Mouse (Mus musculus): ENCODE data around the gene Ywhae. TPM values are rescaled to one million over a fixed set of nuclear protein-coding genes. Genes with fewer than 3 reads are reported as not detected.

The Ywhae gene
- polyA plus RNA-seq, 1 experiment: 612 TPM

- Histone ChIP-seq H3K36me3 (ENCODE audit: control insufficient read depth, insufficient read depth) (peaks cover 78% of the 10 kb centered on the region), H3K79me2 (ENCODE audit: control insufficient read depth, insufficient read depth) (peaks cover 92% of the 10 kb centered on the region), H3ac (ENCODE audit: control insufficient read depth, insufficient read length) (no peak overlapping the region), H3K27me3 (ENCODE audit: control insufficient read depth, insufficient read depth, insufficient read length) (no peaks in the 10 kb centered on the region), H3K4me3 (no peak overlapping the region), H3K4me2 (ENCODE audit: low read depth) (no peak overlapping the region)
- TF ChIP-seq SRF (IDR thresholded peaks at IDR 0.05; ENCODE audit: control insufficient read depth, insufficient read length, low read depth) (no peak), USF1 (IDR thresholded peaks at IDR 0.05; ENCODE audit: low read depth) (no peak), MAX (IDR thresholded peaks at IDR 0.05; ENCODE audit: low read depth) (no peak), MYOD1 (IDR thresholded peaks at IDR 0.05; ENCODE audit: control insufficient read depth in 1 of 3, insufficient read length in 2 of 3, low read depth in 2 of 3) (no peak), TCF12 (IDR thresholded peaks at IDR 0.05; ENCODE audit: insufficient read depth, poor library complexity, severe bottlenecking) (no peak), MYOG (IDR thresholded peaks at IDR 0.05; ENCODE audit: control insufficient read depth in 1 of 3, insufficient read depth in 1 of 3, insufficient read length in 2 of 3, low read depth in 2 of 3) (no peak), E2F4 (IDR thresholded peaks at IDR 0.05; ENCODE audit: insufficient read depth) (no peak)
Measured at GRCm38 (mm10) chr11:75760785-75761184, 28.1 kb downstream of the Ywhae start.

GRCm38 (mm10) chr11:75762708-75763107 is 30.0 kb downstream of the Ywhae start:
- H3K79me2 ChIP-seq (ENCODE audit: control insufficient read depth, insufficient read depth): peaks cover 73% of the 10 kb centered on the region
- no peak overlapping the region for H3K4me3 ChIP-seq
- no peaks in the 10 kb centered on the region for H3K27me3 ChIP-seq (ENCODE audit: control insufficient read depth, insufficient read depth, insufficient read length)
- no peak overlapping the region for H3K4me2 ChIP-seq (ENCODE audit: low read depth)
- TF ChIP-seq REST (IDR thresholded peaks at IDR 0.05; ENCODE audit: insufficient read depth, insufficient read length) (no peak), USF1 (IDR thresholded peaks at IDR 0.05; ENCODE audit: low read depth) (no peak), POLR2AphosphoS2 (IDR thresholded peaks at IDR 0.05; ENCODE audit: insufficient read length, low read depth) (peak; percentile 53)
- H3ac ChIP-seq (ENCODE audit: control insufficient read depth, insufficient read length): no peak overlapping the region
- H3K36me3 ChIP-seq (ENCODE audit: control insufficient read depth, insufficient read depth): peaks cover 74% of the 10 kb centered on the region

GRCm38 (mm10) chr11:75764521-75765023 is 31.9 kb downstream of the Ywhae start:
- no peak overlapping the region for H3K4me2 ChIP-seq (ENCODE audit: low read depth)
- H3K4me3 ChIP-seq: no peak overlapping the region
- H3K79me2 ChIP-seq (ENCODE audit: control insufficient read depth, insufficient read depth): peaks cover 54% of the 10 kb centered on the region
- no peaks in the 10 kb centered on the region for H3K27me3 ChIP-seq (ENCODE audit: control insufficient read depth, insufficient read depth, insufficient read length)
- H3K36me3 ChIP-seq (ENCODE audit: control insufficient read depth, insufficient read depth): peaks cover 60% of the 10 kb centered on the region
- no peak overlapping the region for H3ac ChIP-seq (ENCODE audit: control insufficient read depth, insufficient read length)
- TF ChIP-seq POLR2A (IDR thresholded peaks at IDR 0.05; ENCODE audit: insufficient read length, low read depth) (no peak), USF1 (IDR thresholded peaks at IDR 0.05; ENCODE audit: low read depth) (no peak), REST (IDR thresholded peaks at IDR 0.05; ENCODE audit: insufficient read depth, insufficient read length) (no peak), CEBPB (IDR thresholded peaks at IDR 0.05; ENCODE audit: insufficient read depth, poor library complexity, severe bottlenecking) (no peak), MAX (IDR thresholded peaks at IDR 0.05; ENCODE audit: low read depth) (no peak), TCF12 (IDR thresholded peaks at IDR 0.05; ENCODE audit: insufficient read depth, poor library complexity, severe bottlenecking) (no peak), MYOD1 (IDR thresholded peaks at IDR 0.05; ENCODE audit: control insufficient read depth in 1 of 3, insufficient read length in 2 of 3, low read depth in 2 of 3) (no peak), E2F4 (IDR thresholded peaks at IDR 0.05; ENCODE audit: insufficient read depth) (no peak), MYOG (IDR thresholded peaks at IDR 0.05; ENCODE audit: control insufficient read depth in 1 of 3, insufficient read depth in 1 of 3, insufficient read length in 2 of 3, low read depth in 2 of 3) (no peak), TCF3 (IDR thresholded peaks at IDR 0.05; ENCODE audit: insufficient read length, low read depth) (no peak), POLR2AphosphoS2 (IDR thresholded peaks at IDR 0.05; ENCODE audit: insufficient read length, low read depth) (no peak), SRF (IDR thresholded peaks at IDR 0.05; ENCODE audit: control insufficient read depth, insufficient read length, low read depth) (no peak)

- H3ac ChIP-seq (ENCODE audit: control insufficient read depth, insufficient read length): no peak overlapping the region
- TF ChIP-seq POLR2AphosphoS2 (IDR thresholded peaks at IDR 0.05; ENCODE audit: insufficient read length, low read depth) (peak; percentile 19), USF1 (IDR thresholded peaks at IDR 0.05; ENCODE audit: low read depth) (no peak)
- H3K79me2 ChIP-seq (ENCODE audit: control insufficient read depth, insufficient read depth): peaks cover 49% of the 10 kb centered on the region
- no peak overlapping the region for H3K4me2 ChIP-seq (ENCODE audit: low read depth)
- no peak overlapping the region for H3K4me3 ChIP-seq
- H3K36me3 ChIP-seq (ENCODE audit: control insufficient read depth, insufficient read depth): peaks cover 54% of the 10 kb centered on the region
- H3K27me3 ChIP-seq (ENCODE audit: control insufficient read depth, insufficient read depth, insufficient read length): no peaks in the 10 kb centered on the region
Measured at GRCm38 (mm10) chr11:75765161-75765560, 32.5 kb downstream of the Ywhae start.

GRCm38 (mm10) chr11:75767014-75767413 is 34.3 kb downstream of the Ywhae start:
- H3ac ChIP-seq (ENCODE audit: control insufficient read depth, insufficient read length): no peak overlapping the region
- no peak for TF ChIP-seq TCF12 (IDR thresholded peaks at IDR 0.05; ENCODE audit: insufficient read depth, poor library complexity, severe bottlenecking)
- TF ChIP-seq MYOD1 (IDR thresholded peaks at IDR 0.05; ENCODE audit: control insufficient read depth in 1 of 3, insufficient read length in 2 of 3, low read depth in 2 of 3): no peak
- H3K36me3 ChIP-seq (ENCODE audit: control insufficient read depth, insufficient read depth): peaks cover 43% of the 10 kb centered on the region
- H3K79me2 ChIP-seq (ENCODE audit: control insufficient read depth, insufficient read depth): peaks cover 30% of the 10 kb centered on the region
- no peak overlapping the region for H3K4me3 ChIP-seq
- no peak overlapping the region for H3K4me2 ChIP-seq (ENCODE audit: low read depth)
- no peaks in the 10 kb centered on the region for H3K27me3 ChIP-seq (ENCODE audit: control insufficient read depth, insufficient read depth, insufficient read length)

Measured in myocyte (in vitro differentiated cells).